In the genomic region with DNA sequence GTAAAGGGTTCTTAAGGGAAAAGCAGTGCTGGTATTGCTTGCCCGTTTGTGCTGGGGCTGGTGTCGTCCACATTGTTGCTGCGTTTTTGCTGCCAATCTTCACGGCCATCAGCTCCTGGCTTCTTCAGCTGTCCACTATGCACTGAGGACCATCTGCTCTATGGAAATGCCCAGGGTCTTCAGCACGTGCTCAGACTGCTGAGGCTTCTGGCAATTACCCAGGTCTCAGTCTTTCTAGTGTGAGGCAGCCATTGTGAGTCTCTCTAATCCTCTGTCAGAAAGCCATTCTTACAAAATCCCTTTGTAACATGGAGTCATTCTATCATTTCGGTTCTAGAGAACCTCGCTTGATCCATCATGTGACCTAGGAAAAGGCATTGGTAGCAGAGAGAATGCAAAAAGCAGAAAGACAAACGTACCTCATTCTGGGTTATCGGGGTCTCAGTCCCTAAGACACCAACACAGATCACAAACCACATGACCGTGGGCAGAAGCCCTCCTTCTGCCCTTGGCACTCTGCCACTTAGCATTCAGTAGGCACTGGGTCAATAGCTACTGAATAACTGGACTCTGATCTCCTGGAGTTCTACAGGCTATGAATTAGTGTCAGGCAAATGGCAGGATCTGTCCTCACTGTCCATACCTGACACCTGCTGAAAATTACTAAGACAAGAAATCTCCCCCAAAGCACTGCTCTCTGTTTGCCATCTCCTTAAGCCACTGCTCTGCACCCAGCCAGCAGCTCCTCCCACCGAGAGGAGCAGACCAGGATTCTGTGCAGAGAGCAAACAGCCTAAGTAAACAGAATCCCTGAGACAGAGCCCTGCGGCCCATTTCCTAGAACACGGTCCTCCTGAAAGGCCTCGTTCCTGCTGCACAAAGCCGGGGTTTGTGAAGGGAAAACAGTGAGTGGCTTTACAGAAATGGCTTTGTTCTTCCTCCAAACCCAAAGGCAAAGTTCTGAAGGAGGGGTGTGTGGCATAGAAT, we compare ENCODE assay signal across 10 mouse cellular contexts.
DNase-seq lines count a peak whose midpoint lies in the region; ATAC-seq and TF ChIP-seq lines count a peak whose summit lies in the region.
"Had no signal": no experiment of that assay in that cellular context is flagged by ENCODE, and none has a peak within 500 bp of the region (broad histone marks: within the 10 kb centered on the region; RNA-seq: fewer than 3 reads in every experiment).

No protein-coding gene starts in this region.

- no peaks in the 10 kb centered on the region for H3K36me3 ChIP-seq in lung, embryonic 14.5 days (ENCODE audit: insufficient read depth)
- H3K36me3 ChIP-seq in forebrain, embryonic 15.5 days: no peaks in the 10 kb centered on the region
- H3K36me3 ChIP-seq in lung, postnatal 0 days (ENCODE audit: insufficient read depth, low read length): no peaks in the 10 kb centered on the region
- H3K36me3 ChIP-seq in stomach, postnatal 0 days (ENCODE audit: control insufficient read depth, insufficient read depth, low read length): no peaks in the 10 kb centered on the region

- 46% methylated on average over 15 of the region's 15 CpGs for WGBS in lung, embryonic 14.5 days
- WGBS in forebrain, embryonic 15.5 days: 19% methylated on average over 15 of the region's 15 CpGs
- 44% methylated on average over 15 of the region's 15 CpGs for WGBS in lung, postnatal 0 days
- 37% methylated on average over 15 of the region's 15 CpGs for WGBS in stomach, postnatal 0 days

- peak overlapping the region; percentile 10; the same call in 1 of the 2 replicates for H3K27ac ChIP-seq in lung, embryonic 14.5 days (ENCODE audit: low read depth)
- H3K27ac ChIP-seq in forebrain, embryonic 15.5 days (replicated peaks): no peak overlapping the region; the same call in 1 of the 2 replicates
- H3K27ac ChIP-seq in lung, postnatal 0 days (ENCODE audit: low read length): no peak overlapping the region
- no peak overlapping the region for H3K27ac ChIP-seq in stomach, postnatal 0 days (replicated peaks)

- peak; percentile 85; the same call in 1 of the 2 replicates for ATAC-seq in lung, embryonic 14.5 days (ENCODE audit: insufficient read depth)
- ATAC-seq in forebrain, embryonic 15.5 days (replicated peaks): peak; percentile 44; the same call in 1 of the 2 replicates
- no peak for ATAC-seq in lung, postnatal 0 days
- peak; percentile 76 for ATAC-seq in stomach, postnatal 0 days (ENCODE audit: low FRiP score, low TSS enrichment)

- no peak overlapping the region for H3K4me3 ChIP-seq in lung, embryonic 14.5 days (ENCODE audit: low read depth, low read length)
- H3K4me3 ChIP-seq in forebrain, embryonic 15.5 days: no peak overlapping the region
- no peak overlapping the region for H3K4me3 ChIP-seq in lung, postnatal 0 days (ENCODE audit: low read depth, low read length)
- H3K4me3 ChIP-seq in stomach, postnatal 0 days (ENCODE audit: low read depth, low read length): no peak overlapping the region

- H3K9me3 ChIP-seq in lung, embryonic 14.5 days (ENCODE audit: low read depth, low read length): no peaks in the 10 kb centered on the region
- no peaks in the 10 kb centered on the region for H3K9me3 ChIP-seq in forebrain, embryonic 15.5 days
- H3K9me3 ChIP-seq in lung, postnatal 0 days (ENCODE audit: low read length): no peaks in the 10 kb centered on the region
- no peaks in the 10 kb centered on the region for H3K9me3 ChIP-seq in stomach, postnatal 0 days (ENCODE audit: control insufficient read depth, low read length)

- H3K4me1 ChIP-seq in lung, embryonic 14.5 days (ENCODE audit: insufficient read depth): peaks cover 23% of the 10 kb centered on the region
- peaks cover 34% of the 10 kb centered on the region for H3K4me1 ChIP-seq in forebrain, embryonic 15.5 days
- peaks cover 9% of the 10 kb centered on the region; the same call in 1 of the 2 replicates for H3K4me1 ChIP-seq in lung, postnatal 0 days (ENCODE audit: insufficient read depth, low read depth, low read length)
- peaks cover 8% of the 10 kb centered on the region for H3K4me1 ChIP-seq in stomach, postnatal 0 days (replicated peaks; ENCODE audit: control insufficient read depth, insufficient read depth)

- no peak for TF ChIP-seq CTCF in lung, embryonic 14.5 days (IDR thresholded peaks at IDR 0.05; ENCODE audit: low read depth)
- no peak for TF ChIP-seq CTCF in lung, postnatal 0 days (IDR thresholded peaks at IDR 0.05)
- TF ChIP-seq CTCF in stomach, postnatal 0 days (IDR thresholded peaks at IDR 0.05; ENCODE audit: low read depth): no peak

- TF ChIP-seq EP300 in lung, postnatal 0 days (IDR thresholded peaks at IDR 0.05): no peak
- no peak for TF ChIP-seq EP300 in stomach, postnatal 0 days (optimal IDR thresholded peaks at IDR 0.05)

- DNase-seq in lung, embryonic 14.5 days: peak; percentile 76
- no peak for DNase-seq in lung, postnatal 4 days
- DNase-seq in lung, postnatal 0 days (ENCODE audit: low spot score): peak; percentile 24
- DNase-seq in stomach, postnatal 0 days (ENCODE audit: low spot score): peak; percentile 73
- no peak for DNase-seq in testis, postnatal 10 days (ENCODE audit: low spot score)
- DNase-seq in adrenal gland, adult 18-20 months (ENCODE audit: low spot score in 2 of 2): no peak
- DNase-seq: cerebellum, adult 11 months; heart, postnatal 4 days; kidney, postnatal 4 days had no signal

- H3K4me2 ChIP-seq in lung, embryonic 14.5 days: no peak overlapping the region
- H3K4me2 ChIP-seq in forebrain, embryonic 15.5 days (replicated peaks): no peak overlapping the region
- no peak overlapping the region for H3K4me2 ChIP-seq in lung, postnatal 0 days (replicated peaks; ENCODE audit: low read depth, low read length)
- H3K4me2 ChIP-seq in stomach, postnatal 0 days (replicated peaks; ENCODE audit: low read depth): no peak overlapping the region

- peaks cover 10% of the 10 kb centered on the region; the same call in 1 of the 2 replicates for H3K27me3 ChIP-seq in lung, embryonic 14.5 days (ENCODE audit: insufficient read depth, low read length)
- no peaks in the 10 kb centered on the region for H3K27me3 ChIP-seq in forebrain, embryonic 15.5 days
- H3K27me3 ChIP-seq in lung, postnatal 0 days (replicated peaks; ENCODE audit: insufficient read depth, low read length): 0 out of 2 replicates have a peak, but pooled peaks cover 4% of the 10 kb centered on the region
- H3K27me3 ChIP-seq in stomach, postnatal 0 days (ENCODE audit: control insufficient read depth, insufficient read depth, low read length): no peaks in the 10 kb centered on the region

- H3K9ac ChIP-seq in lung, embryonic 14.5 days: no peak overlapping the region
- no peak overlapping the region for H3K9ac ChIP-seq in forebrain, embryonic 15.5 days (replicated peaks)
- H3K9ac ChIP-seq in lung, postnatal 0 days (replicated peaks; ENCODE audit: low read depth): no peak overlapping the region
- no peak overlapping the region for H3K9ac ChIP-seq in stomach, postnatal 0 days (ENCODE audit: low read length)

Comparison
In these comparisons a context has a peak if more than half of its experiments do, and no peak if none do; other contexts are left out.
1. DNase-seq: peak in lung, embryonic 14.5 days (single experiment), lung, postnatal 0 days (single experiment) and stomach, postnatal 0 days (single experiment); none in lung, postnatal 4 days (0 of 2), testis, postnatal 10 days (single experiment) and adrenal gland, adult 18-20 months (0 of 2).